Mouse (Mus musculus): ENCODE measurements at regions not wholly inside any gene's neighbourhood (a gene's known extent, or its start where the extent isn't known, plus 50 kb on each side); places are given as distances from the start of the nearest gene placed in this dataset.

- no peak for TF ChIP-seq CTCF (IDR thresholded peaks at IDR 0.05; ENCODE audit: low read depth, low read length)
- TF ChIP-seq POLR2A (IDR thresholded peaks at IDR 0.05; ENCODE audit: insufficient read depth, low read length): no peak
Observed at GRCm38 (mm10) chr4:26933988-26934798, 587.5 kb upstream of the Manea start.
